Mouse (Mus musculus): ENCODE results near the gene Pde4d. TPM values are rescaled to one million over a fixed set of nuclear protein-coding genes. Genes with fewer than 3 reads are reported as not detected.

Gene Pde4d
- total and polyA plus RNA-seq, 3 experiments = 18.5 to 18.8 TPM; not detected in 1

GRCm38 (mm10) chr13:109536636-109537035, 1086.9 kb downstream of the Pde4d start:
- H3K9ac ChIP-seq (ENCODE audit: control insufficient read depth, low read depth, low read length, poor library complexity, severe bottlenecking) = no peak overlapping the region
- no peak overlapping the region for H3K27ac ChIP-seq (ENCODE audit: control insufficient read depth, low read depth, low read length)
- no peaks in the 10 kb centered on the region for H3K79me2 ChIP-seq (ENCODE audit: control insufficient read depth, insufficient read depth, low read length, poor library complexity)
- H3K4me1 ChIP-seq (ENCODE audit: control insufficient read depth in 1 of 2, insufficient read depth in 2 of 2, low read length in 2 of 2) = peaks cover 0 to 3% of the 10 kb centered on the region in 2 experiments; a peak in 2 of 4 replicates
- DNase-seq (ENCODE audit: low read depth, low spot score) = no peak
- no peak for TF ChIP-seq CHD2 (IDR thresholded peaks at IDR 0.05; ENCODE audit: low read length)
- TF ChIP-seq MAFK (IDR thresholded peaks at IDR 0.05; ENCODE audit: borderline replicate concordance, low read depth, low read length) = no peak
- TF ChIP-seq NELFE (IDR thresholded peaks at IDR 0.05; ENCODE audit: low read depth, low read length) = no peak
- TF ChIP-seq SIN3A (IDR thresholded peaks at IDR 0.05; ENCODE audit: low read length) = no peak
- TF ChIP-seq CHD1 (IDR thresholded peaks at IDR 0.05; ENCODE audit: low read depth, low read length) = no peak
- TF ChIP-seq ETS1 (IDR thresholded peaks at IDR 0.05; ENCODE audit: low read depth, low read length) = no peak
- TF ChIP-seq CTCF (IDR thresholded peaks at IDR 0.05 in 2 of 3, conservative IDR thresholded peaks at IDR 0.05 in 1 of 3; ENCODE audit: control insufficient read depth in 1 of 3, insufficient read depth in 1 of 3, low read depth in 2 of 3, low read length in 3 of 3, poor library complexity in 1 of 3, severe bottlenecking in 1 of 3) = no peak
- no peak for TF ChIP-seq JUND (IDR thresholded peaks at IDR 0.05; ENCODE audit: low read depth, low read length)
- no peak for TF ChIP-seq GABPA (IDR thresholded peaks at IDR 0.05; ENCODE audit: low read depth, low read length)
- no peak for TF ChIP-seq ELF1 (IDR thresholded peaks at IDR 0.05; ENCODE audit: low read depth, low read length)
- TF ChIP-seq ZKSCAN1 (IDR thresholded peaks at IDR 0.05; ENCODE audit: low read depth, low read length) = no peak
- TF ChIP-seq UBTF (IDR thresholded peaks at IDR 0.05; ENCODE audit: borderline replicate concordance, insufficient read depth, low read depth, low read length) = no peak
- TF ChIP-seq ZNF384 (IDR thresholded peaks at IDR 0.05; ENCODE audit: low read depth, low read length) = no peak
- TF ChIP-seq SMC3 (IDR thresholded peaks at IDR 0.05; ENCODE audit: low read depth, low read length) = no peak
- TF ChIP-seq TCF12 (IDR thresholded peaks at IDR 0.05; ENCODE audit: low read depth, low read length) = no peak
- no peak; the same call in 1 of the 2 replicates for TF ChIP-seq USF1 (IDR thresholded peaks at IDR 0.05; ENCODE audit: low read depth, low read length)
- TF ChIP-seq ZMIZ1 (IDR thresholded peaks at IDR 0.05; ENCODE audit: low read depth, low read length) = no peak
- no peaks in the 10 kb centered on the region for H3K36me3 ChIP-seq (ENCODE audit: control insufficient read depth in 1 of 2, insufficient read depth in 2 of 2, low read length in 2 of 2)
- H3K9me3 ChIP-seq (replicated peaks; ENCODE audit: insufficient read depth, low read length) = no peaks in the 10 kb centered on the region
- H3K4me3 ChIP-seq (ENCODE audit: control insufficient read depth in 1 of 2, insufficient read depth in 1 of 2, low read depth in 2 of 2, low read length in 2 of 2) = no peak overlapping the region
- peaks cover 12 to 22% of the 10 kb centered on the region in 2 experiments for H3K27me3 ChIP-seq (ENCODE audit: control insufficient read depth in 1 of 2, insufficient read depth in 2 of 2, low read length in 2 of 2)

GRCm38 (mm10) chr13:109539371-109539770, 1089.6 kb downstream of the Pde4d start:
- H3K36me3 ChIP-seq (ENCODE audit: control insufficient read depth in 1 of 2, insufficient read depth in 2 of 2, low read length in 2 of 2) = no peaks in the 10 kb centered on the region
- TF ChIP-seq MAZ (IDR thresholded peaks at IDR 0.05; ENCODE audit: low read depth, low read length) = no peak
- TF ChIP-seq MAFK (IDR thresholded peaks at IDR 0.05; ENCODE audit: borderline replicate concordance, low read depth, low read length) = no peak
- TF ChIP-seq RAD21 (IDR thresholded peaks at IDR 0.05; ENCODE audit: low read depth, low read length) = no peak
- no peak for TF ChIP-seq ZNF384 (IDR thresholded peaks at IDR 0.05; ENCODE audit: low read depth, low read length)
- TF ChIP-seq GABPA (IDR thresholded peaks at IDR 0.05; ENCODE audit: low read depth, low read length) = no peak
- no peak for TF ChIP-seq NELFE (IDR thresholded peaks at IDR 0.05; ENCODE audit: low read depth, low read length)
- TF ChIP-seq SIN3A (IDR thresholded peaks at IDR 0.05; ENCODE audit: low read length) = no peak
- TF ChIP-seq ETS1 (IDR thresholded peaks at IDR 0.05; ENCODE audit: low read depth, low read length) = no peak
- no peak for TF ChIP-seq KAT2A (conservative IDR thresholded peaks at IDR 0.05; ENCODE audit: low read depth, low read length)
- no peak for TF ChIP-seq ZKSCAN1 (IDR thresholded peaks at IDR 0.05; ENCODE audit: low read depth, low read length)
- TF ChIP-seq UBTF (IDR thresholded peaks at IDR 0.05; ENCODE audit: borderline replicate concordance, insufficient read depth, low read depth, low read length) = no peak
- TF ChIP-seq POLR2AphosphoS2 (IDR thresholded peaks at IDR 0.05; ENCODE audit: low read length) = no peak
- no peak for TF ChIP-seq POLR2A (IDR thresholded peaks at IDR 0.05; ENCODE audit: control insufficient read depth in 1 of 2, insufficient read depth in 1 of 2, low read depth in 1 of 2, low read length in 2 of 2, poor library complexity in 1 of 2)
- TF ChIP-seq GATA1 (IDR thresholded peaks at IDR 0.05; ENCODE audit: low read depth, low read length) = no peak
- no peak overlapping the region for H3K9ac ChIP-seq (ENCODE audit: control insufficient read depth, low read depth, low read length, poor library complexity, severe bottlenecking)
- H3K79me2 ChIP-seq (ENCODE audit: control insufficient read depth, insufficient read depth, low read length, poor library complexity) = no peaks in the 10 kb centered on the region
- no peak overlapping the region for H3K4me3 ChIP-seq (ENCODE audit: control insufficient read depth in 1 of 2, insufficient read depth in 1 of 2, low read depth in 2 of 2, low read length in 2 of 2)
- no peaks in the 10 kb centered on the region for H3K9me3 ChIP-seq (replicated peaks; ENCODE audit: insufficient read depth, low read length)
- no peak for DNase-seq (ENCODE audit: low read depth, low spot score)
- H3K4me1 ChIP-seq (ENCODE audit: control insufficient read depth in 1 of 2, insufficient read depth in 2 of 2, low read length in 2 of 2) = peaks cover 0 to 3% of the 10 kb centered on the region in 2 experiments; a peak in 2 of 4 replicates
- H3K27ac ChIP-seq (ENCODE audit: control insufficient read depth, low read depth, low read length) = no peak overlapping the region
- H3K27me3 ChIP-seq (ENCODE audit: control insufficient read depth in 1 of 2, insufficient read depth in 2 of 2, low read length in 2 of 2) = peaks cover 14 to 17% of the 10 kb centered on the region in 2 experiments

All from MEL (cell line).